Mouse (Mus musculus) forebrain, embryonic 11.5 days (tissue): ENCODE data around the gene Enkd1. TPM values are rescaled to one million over a fixed set of nuclear protein-coding genes. Genes with fewer than 3 reads are reported as not detected.

Experiments
- ATAC-seq: fragments of 200-750 bp; cut with Nextera tagmentation; replicated peaks from 2 replicates; pipeline ENCODE4 v1.8.0; 2017; ENCODE audit warnings: moderate TSS enrichment; ENCODE audit not compliant: low FRiP score
- DNase-seq: peaks from one replicate; pipeline ENCODE4 v3.0.0-alpha.2; 2017; ENCODE audit warnings: low spot score
- H3K27ac ChIP-seq: fragments of 300-500 bp; sonication (generic); 2 replicates; pipeline ENCODE4 v1.5.1; 2014; ENCODE audit warnings: low read depth, low read length
- H3K27me3 ChIP-seq: fragments of 300-500 bp; sonication (generic); 2 replicates; pipeline ENCODE4 v1.6.1; 2014; ENCODE audit warnings: mild to moderate bottlenecking, low read length, mixed read lengths; ENCODE audit not compliant: control insufficient read depth, insufficient read depth
- H3K36me3 ChIP-seq: fragments of 300-500 bp; sonication (generic); 2 replicates; pipeline ENCODE4 v1.6.1; 2014; ENCODE audit warnings: mild to moderate bottlenecking, low read length, moderate library complexity, mixed read lengths; ENCODE audit not compliant: control insufficient read depth, insufficient read depth
- H3K4me1 ChIP-seq: fragments of 300-500 bp; sonication (generic); replicated peaks from 2 replicates; pipeline ENCODE4 v1.6.1; 2014; ENCODE audit warnings: low read length, mixed read lengths; ENCODE audit not compliant: control insufficient read depth, insufficient read depth
- H3K4me2 ChIP-seq: fragments of 300-500 bp; sonication (generic); 2 replicates; pipeline ENCODE4 v1.6.1; 2014; ENCODE audit warnings: low read depth, mild to moderate bottlenecking, low read length, moderate library complexity, mixed read lengths; ENCODE audit not compliant: severe bottlenecking
- H3K4me3 ChIP-seq: fragments of 300-500 bp; sonication (generic); 2 replicates; pipeline ENCODE4 v1.5.1; 2014; ENCODE audit warnings: low read depth, low read length
- H3K9ac ChIP-seq: fragments of 300-500 bp; sonication (generic); 2 replicates; pipeline ENCODE4 v1.6.1; 2014; ENCODE audit warnings: low read length
- H3K9me3 ChIP-seq: fragments of 300-500 bp; sonication (generic); 2 replicates; pipeline ENCODE4 v1.6.1; 2016; ENCODE audit warnings: low read length, mixed read lengths; ENCODE audit not compliant: control insufficient read depth
- WGBS: fragments of 180-500 bp; shearing (Covaris S2); extraction: QIAGEN DNeasy Blood & Tissue Kit; methylation state at CpG from one replicate; pipeline ENCODE4 v1.1.7; 2014; 5-methylcytosine and 5-hydroxymethylcytosine counted together
- polyA plus RNA-seq: library from polyadenylated mRNA; unstranded; fragments of >200 nt; fragmentation: Nextera tagmentation; extraction: Ambion mirVana; gene quantifications from 2 replicates; pipeline ENCODE4 v1.2.1, GENCODE M21; 2014

Enkd1 gene
- polyA plus RNA-seq, 1 experiment from 2014 or later: 44.4 TPM

DNA sequence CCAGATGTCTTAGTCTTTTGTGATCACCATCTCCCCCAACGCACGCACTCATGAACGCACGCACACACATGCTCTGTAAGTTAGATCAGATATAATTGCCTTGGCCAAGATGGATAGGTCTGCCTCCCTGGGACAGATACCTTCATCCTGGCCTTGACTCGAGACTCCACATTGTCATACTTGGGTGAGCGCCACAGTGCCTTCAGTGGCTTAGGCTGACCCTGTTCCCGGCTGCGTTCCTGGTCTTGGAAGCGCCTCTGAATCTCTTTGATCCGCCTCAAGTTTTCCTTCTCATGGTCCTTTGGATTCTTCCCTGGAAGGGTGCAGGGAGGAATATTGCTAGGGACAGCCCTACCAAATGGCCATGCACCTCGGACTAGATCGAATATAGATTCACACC is 1.6 kb downstream of the Enkd1 start:
- no peak overlapping the region for H3K27ac ChIP-seq
- peak overlapping the region; percentile 70 for H3K4me3 ChIP-seq
- H3K4me1 ChIP-seq: peaks cover 9% of the 10 kb centered on the region
- WGBS: 84% methylated on average over 12 of the region's 12 CpGs
- peaks cover 6% of the 10 kb centered on the region; the same call in 1 of the 2 replicates for H3K36me3 ChIP-seq
- no peak for DNase-seq
- peak overlapping the region; percentile 85 for H3K4me2 ChIP-seq
- H3K27me3 ChIP-seq: no peaks in the 10 kb centered on the region
- no peak for ATAC-seq
- H3K9ac ChIP-seq: peak overlapping the region; percentile 79; the same call in 1 of the 2 replicates
- H3K9me3 ChIP-seq: no peaks in the 10 kb centered on the region

DNA sequence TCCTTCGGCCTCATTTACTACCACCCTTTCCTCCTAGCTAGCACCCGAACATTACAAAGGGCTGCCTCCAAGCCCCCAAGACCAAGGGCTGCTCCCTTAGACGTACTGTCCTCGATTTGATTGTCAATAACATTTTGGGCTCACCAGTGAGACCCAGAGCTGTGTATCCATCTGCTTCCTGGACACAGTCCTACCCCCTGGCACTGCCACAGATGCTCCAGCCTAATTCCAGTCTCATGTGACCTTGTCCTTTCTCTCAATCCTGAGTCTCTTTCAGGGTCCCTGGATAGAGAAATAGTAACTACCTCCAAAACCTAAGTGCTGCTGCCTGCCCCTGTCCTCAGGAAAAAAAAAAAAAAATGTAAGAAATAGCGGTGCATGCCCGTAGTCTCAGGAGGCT is 3.1 kb downstream of the Enkd1 start:
- Histone ChIP-seq H3K27me3 (no peaks in the 10 kb centered on the region), H3K27ac (no peak overlapping the region), H3K9ac (no peak overlapping the region), H3K36me3 (peaks cover 6% of the 10 kb centered on the region; the same call in 1 of the 2 replicates), H3K4me1 (peaks cover 12% of the 10 kb centered on the region), H3K4me2 (no peak overlapping the region), H3K9me3 (no peaks in the 10 kb centered on the region), H3K4me3 (no peak overlapping the region)
- 91% methylated on average over 6 of the region's 6 CpGs for WGBS
- ATAC-seq (no peak), DNase-seq (no peak)

DNA sequence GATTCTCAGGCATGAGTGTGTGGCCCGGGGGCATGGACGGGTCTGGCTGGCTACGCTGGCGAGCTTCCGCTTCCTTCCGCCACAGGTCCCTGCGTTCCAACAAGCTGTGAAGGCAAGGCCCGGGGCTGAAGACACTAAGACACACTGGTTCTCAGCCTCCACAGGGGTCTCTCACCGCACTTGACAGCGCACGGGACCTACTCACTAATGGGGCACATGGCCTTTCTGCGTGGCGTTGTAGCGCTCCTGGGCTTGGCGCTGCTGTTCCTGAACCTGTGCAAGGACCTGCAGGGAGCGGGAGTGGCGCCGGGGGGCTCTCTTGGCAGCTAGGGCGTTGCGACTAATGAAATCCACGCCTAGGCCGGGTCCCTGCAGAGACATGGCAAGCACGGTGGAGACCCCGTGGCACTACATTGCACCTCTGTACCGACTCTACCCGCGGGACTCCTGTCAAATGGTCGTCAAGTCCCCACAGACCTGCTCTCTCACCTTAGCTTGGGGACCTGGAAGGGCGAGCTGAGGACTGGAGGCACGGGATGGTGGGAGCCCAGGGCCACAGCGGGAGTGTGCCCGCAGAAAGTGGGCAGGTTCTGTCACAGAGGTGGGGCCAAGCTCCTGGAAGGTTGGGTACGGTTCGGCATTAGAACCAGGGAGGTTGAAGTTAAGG is 3.7 kb downstream of the Enkd1 start:
- 94% methylated on average over 34 of the region's 34 CpGs for WGBS
- DNase-seq: no peak
- no peaks in the 10 kb centered on the region for H3K27me3 ChIP-seq

DNA sequence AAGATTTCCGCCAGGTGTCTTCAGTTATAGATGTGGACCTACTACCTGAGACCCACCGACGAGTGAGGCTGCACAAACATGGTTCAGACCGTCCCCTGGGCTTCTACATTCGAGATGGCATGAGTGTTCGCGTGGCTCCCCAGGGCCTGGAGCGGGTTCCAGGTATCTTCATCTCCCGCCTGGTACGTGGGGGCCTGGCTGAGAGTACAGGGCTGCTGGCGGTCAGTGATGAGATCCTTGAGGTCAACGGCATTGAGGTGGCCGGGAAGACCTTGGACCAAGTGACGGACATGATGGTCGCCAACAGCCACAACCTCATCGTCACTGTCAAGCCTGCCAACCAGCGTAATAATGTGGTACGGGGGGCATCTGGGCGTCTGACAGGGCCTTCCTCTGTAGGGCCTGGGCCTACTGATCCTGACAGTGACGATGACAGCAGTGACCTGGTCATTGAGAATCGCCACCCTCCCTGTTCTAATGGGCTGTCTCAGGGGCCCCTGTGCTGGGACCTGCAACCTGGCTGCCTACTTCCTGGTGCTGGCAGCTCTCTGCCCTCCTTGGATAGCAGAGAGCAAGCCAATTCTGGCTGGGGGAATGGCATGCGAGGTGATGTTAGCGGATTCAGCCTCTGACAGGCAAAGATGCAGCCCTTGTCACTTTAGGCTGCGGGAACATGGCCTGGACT is 5.1 kb downstream of the Enkd1 start:
- Histone ChIP-seq H3K4me2 (no peak overlapping the region), H3K4me3 (no peak overlapping the region), H3K9ac (no peak overlapping the region), H3K9me3 (no peaks in the 10 kb centered on the region), H3K27me3 (no peaks in the 10 kb centered on the region), H3K4me1 (peaks cover 12% of the 10 kb centered on the region), H3K27ac (no peak overlapping the region), H3K36me3 (peaks cover 6% of the 10 kb centered on the region; the same call in 1 of the 2 replicates)
- no peak for ATAC-seq
- WGBS: 93% methylated on average over 24 of the region's 24 CpGs
- no peak for DNase-seq

More for the DNA sequence above, 3.7 kb downstream of the Enkd1 start:
- Histone ChIP-seq H3K27ac (no peak overlapping the region), H3K9ac (no peak overlapping the region), H3K4me3 (no peak overlapping the region), H3K9me3 (no peaks in the 10 kb centered on the region), H3K4me1 (peaks cover 12% of the 10 kb centered on the region), H3K4me2 (no peak overlapping the region), H3K36me3 (peaks cover 6% of the 10 kb centered on the region; the same call in 1 of the 2 replicates)
- no peak for ATAC-seq

DNA sequence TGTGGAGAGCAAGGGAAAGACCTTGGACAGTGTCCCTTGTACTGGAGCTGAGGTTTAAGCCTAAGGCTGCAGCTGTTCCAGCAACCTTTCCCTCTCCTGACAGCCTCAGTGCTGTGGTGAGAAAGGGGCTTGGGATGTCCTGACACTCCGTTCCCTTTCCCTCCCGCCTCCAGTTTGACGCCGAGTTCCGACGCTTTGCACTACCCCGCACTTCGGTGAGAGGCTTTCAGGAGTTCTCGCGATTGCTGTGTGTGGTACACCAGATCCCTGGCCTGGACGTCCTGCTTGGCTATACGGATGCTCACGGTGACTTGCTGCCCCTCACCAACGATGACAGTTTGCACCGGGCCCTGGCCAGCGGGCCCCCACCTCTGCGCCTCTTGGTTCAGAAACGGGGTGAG is 6.0 kb downstream of the Enkd1 start:
- H3K9ac ChIP-seq: peak overlapping the region; percentile 48
- H3K4me1 ChIP-seq: peaks cover 12% of the 10 kb centered on the region
- peak overlapping the region; percentile 84; the same call in 1 of the 2 replicates for H3K27ac ChIP-seq
- 31% methylated on average over 18 of the region's 18 CpGs for WGBS
- no peak for DNase-seq
- H3K9me3 ChIP-seq: no peaks in the 10 kb centered on the region
- peak; percentile 8; the same call in 1 of the 2 replicates for ATAC-seq
- peak overlapping the region; percentile 66 for H3K4me3 ChIP-seq
- H3K4me2 ChIP-seq: peak overlapping the region; percentile 93
- H3K36me3 ChIP-seq: peaks cover 6% of the 10 kb centered on the region; the same call in 1 of the 2 replicates
- no peaks in the 10 kb centered on the region for H3K27me3 ChIP-seq

DNA sequence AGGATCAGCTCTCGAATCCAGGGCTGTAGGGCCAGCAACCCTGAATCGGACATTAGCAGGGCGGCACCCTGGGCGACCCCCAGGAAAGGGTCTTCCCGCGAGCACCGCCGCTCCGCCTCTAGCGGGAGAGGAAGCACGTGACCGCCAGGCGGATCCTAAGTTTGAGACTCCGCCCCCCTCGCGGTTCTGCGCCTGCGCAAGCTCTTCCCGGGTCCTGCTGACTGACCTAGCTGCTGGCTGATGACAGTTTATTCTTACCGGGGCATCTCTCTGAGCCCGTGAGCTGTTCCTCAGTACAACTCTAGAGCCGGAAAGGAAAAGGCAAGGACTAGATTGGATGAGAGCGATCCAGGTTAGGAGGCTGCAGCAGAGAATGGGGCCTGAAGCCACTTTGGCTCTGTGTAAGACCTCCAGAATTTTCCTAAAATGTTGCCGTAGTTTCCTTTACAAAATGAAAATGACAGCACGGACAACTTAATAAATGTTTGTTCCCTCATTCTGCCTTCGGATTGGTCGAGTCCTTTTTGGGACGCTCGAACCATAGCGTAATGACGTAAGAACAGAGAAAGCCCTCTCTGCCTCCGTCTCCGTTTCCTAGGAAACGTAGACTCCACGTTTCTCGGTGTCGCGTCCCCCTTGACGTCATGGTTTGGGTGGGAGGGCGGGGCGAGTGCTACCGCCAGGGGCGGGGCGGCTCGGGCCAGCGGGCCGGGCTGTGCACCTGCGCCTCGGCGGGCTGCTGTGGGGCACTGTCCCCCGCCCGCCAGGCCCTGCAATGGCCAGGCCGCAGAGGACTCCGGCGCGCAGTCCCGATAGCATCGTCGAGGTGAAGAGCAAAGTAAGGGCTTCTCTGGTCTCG is 6.8 kb downstream of the Enkd1 start, which contains the start of the genes Acd and Pard6a:
Gene Acd (minus strand): TSS at position 137 of the 859 bp plus-strand sequence.
Gene Pard6a (plus strand): TSS at position 183 of the 859 bp plus-strand sequence.
- Histone ChIP-seq H3K36me3 (peaks cover 6% of the 10 kb centered on the region; the same call in 1 of the 2 replicates), H3K4me3 (peak within 1 kb of the TSS; percentile 66), H3K27ac (peak within 1 kb of the TSS; percentile 84), H3K27me3 (no peaks in the 10 kb centered on the region), H3K9me3 (no peaks in the 10 kb centered on the region), H3K9ac (peak within 1 kb of the TSS; percentile 70), H3K4me1 (peaks cover 8% of the 10 kb centered on the region), H3K4me2 (peak within 1 kb of the TSS; percentile 93)
- DNase-seq (peak; percentile 98), ATAC-seq (peak; percentile 82)
- WGBS: under 1% methylated on average over 59 of the region's 60 CpGs

DNA sequence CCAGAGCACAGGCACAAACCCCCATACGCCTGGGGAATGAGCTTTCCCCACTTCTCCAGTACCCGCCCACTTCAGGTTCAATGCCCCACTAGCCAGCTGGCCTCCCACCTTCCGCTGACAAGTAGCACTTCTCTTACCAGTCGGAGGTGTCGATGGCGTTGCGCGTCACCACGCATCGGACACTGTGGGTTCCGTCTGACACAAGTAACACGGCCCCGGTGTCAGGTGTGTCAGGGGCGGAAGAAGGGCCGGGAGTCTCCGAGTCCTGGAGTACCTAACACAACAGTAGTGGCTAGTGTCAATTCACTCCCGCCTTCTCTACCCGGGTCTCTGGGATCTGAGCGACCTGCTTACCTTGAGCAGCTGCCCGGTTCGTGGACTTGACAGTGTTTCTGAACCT is 7.4 kb downstream of the Enkd1 start:
- H3K27ac ChIP-seq: peak overlapping the region; percentile 84; the same call in 1 of the 2 replicates
- ATAC-seq (no peak; the same call in 1 of the 2 replicates), DNase-seq (peak; percentile 78)
- H3K27me3 ChIP-seq: no peaks in the 10 kb centered on the region
- H3K4me2 ChIP-seq: peak overlapping the region; percentile 93
- under 1% methylated on average over 21 of the region's 21 CpGs for WGBS
- peak overlapping the region; percentile 66 for H3K4me3 ChIP-seq
- no peaks in the 10 kb centered on the region for H3K9me3 ChIP-seq
- H3K4me1 ChIP-seq: peaks cover 8% of the 10 kb centered on the region
- peak overlapping the region; percentile 70 for H3K9ac ChIP-seq
- H3K36me3 ChIP-seq: peaks cover 6% of the 10 kb centered on the region; the same call in 1 of the 2 replicates
